ENCODE assay signal across 8 mouse cellular contexts in the genomic region with DNA sequence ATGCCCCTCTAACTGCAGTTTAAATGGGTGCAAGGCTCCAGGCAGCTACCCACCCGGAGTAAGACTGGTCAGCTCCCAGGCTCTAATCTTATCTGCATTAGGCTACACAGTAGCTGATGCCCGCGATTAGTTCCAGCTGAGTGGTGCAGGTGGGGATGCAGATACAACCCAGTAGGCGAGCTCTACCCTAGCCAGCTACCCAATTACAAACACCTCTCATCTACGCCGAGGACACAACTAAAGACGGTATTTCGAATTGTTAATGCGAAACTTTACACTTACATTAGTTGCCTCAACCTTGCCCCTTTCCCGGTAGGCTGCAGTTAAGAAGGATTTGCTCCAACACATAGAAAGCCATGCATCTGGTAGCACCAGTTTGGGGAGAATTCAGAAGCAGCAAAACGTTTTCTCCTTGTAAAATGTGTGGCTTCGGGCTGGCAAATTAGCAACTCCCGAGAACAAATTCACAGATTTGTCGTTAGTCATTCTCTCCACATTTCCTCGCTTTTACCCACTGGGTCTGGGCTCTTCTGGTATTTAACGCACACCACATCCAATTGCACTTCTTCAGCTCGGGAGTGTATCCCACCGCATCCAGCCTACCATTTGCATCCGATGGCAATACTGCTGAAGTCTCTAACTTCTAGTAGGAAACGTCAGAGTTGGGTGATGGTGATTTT. TPM values are rescaled to one million over a fixed set of nuclear protein-coding genes. Genes with fewer than 3 reads are reported as not detected.
DNase-seq lines count a peak whose midpoint lies in the region; ATAC-seq and TF ChIP-seq lines count a peak whose summit lies in the region.

No protein-coding gene starts in this region.

- TF ChIP-seq POLR2A in kidney, adult 2 months (IDR thresholded peaks at IDR 0.05; ENCODE audit: low read depth, low read length): no peak
- TF ChIP-seq POLR2A in olfactory bulb, adult 2 months (IDR thresholded peaks at IDR 0.05; ENCODE audit: insufficient read depth, low read depth, low read length): no peak

- no peaks in the 10 kb centered on the region for H3K27me3 ChIP-seq in kidney, adult 2 months (replicated peaks; ENCODE audit: control insufficient read depth, insufficient read depth, low read length)
- H3K27me3 ChIP-seq in embryonic facial prominence, embryonic 12.5 days: 0 out of 2 replicates have a peak, but pooled peaks cover 3% of the 10 kb centered on the region
- H3K27me3 ChIP-seq in intestine, postnatal 0 days (replicated peaks; ENCODE audit: control insufficient read depth, insufficient read depth, low read length): peaks cover 7% of the 10 kb centered on the region; the same call in 1 of the 2 replicates

- no peaks in the 10 kb centered on the region for H3K9me3 ChIP-seq in embryonic facial prominence, embryonic 12.5 days
- H3K9me3 ChIP-seq in intestine, postnatal 0 days (ENCODE audit: control insufficient read depth): no peaks in the 10 kb centered on the region

- peak overlapping the region; percentile 79 for H3K4me2 ChIP-seq in embryonic facial prominence, embryonic 12.5 days (replicated peaks)
- H3K4me2 ChIP-seq in intestine, postnatal 0 days (replicated peaks; ENCODE audit: low read depth): peak overlapping the region; percentile 70

- under 1% methylated on average over 20 of the region's 20 CpGs for WGBS in kidney, adult 2 months
- under 1% methylated on average over 20 of the region's 20 CpGs for WGBS in embryonic facial prominence, embryonic 12.5 days
- 2% methylated on average over 20 of the region's 20 CpGs for WGBS in intestine, postnatal 0 days
- WGBS in olfactory bulb, adult 2 months: under 1% methylated on average over 20 of the region's 20 CpGs

- peak overlapping the region; percentile 40 for H3K4me3 ChIP-seq in kidney, adult 2 months (ENCODE audit: insufficient read depth, low read depth, low read length)
- peak overlapping the region; percentile 57 for H3K4me3 ChIP-seq in embryonic facial prominence, embryonic 12.5 days
- peak overlapping the region; percentile 46 for H3K4me3 ChIP-seq in intestine, postnatal 0 days (ENCODE audit: low read depth, low read length)
- H3K4me3 ChIP-seq in olfactory bulb, adult 2 months (ENCODE audit: insufficient read depth, low read depth, low read length): peak overlapping the region; percentile 75

- H3K4me1 ChIP-seq in kidney, adult 2 months (ENCODE audit: control insufficient read depth, insufficient read depth, low read length): no peaks in the 10 kb centered on the region
- peaks cover 7% of the 10 kb centered on the region; the same call in 1 of the 2 replicates for H3K4me1 ChIP-seq in embryonic facial prominence, embryonic 12.5 days
- H3K4me1 ChIP-seq in intestine, postnatal 0 days (replicated peaks; ENCODE audit: control insufficient read depth, insufficient read depth, low read length): 0 out of 2 replicates have a peak, but pooled peaks cover 3% of the 10 kb centered on the region
- peaks cover 7% of the 10 kb centered on the region for H3K4me1 ChIP-seq in olfactory bulb, adult 2 months (ENCODE audit: control insufficient read depth, insufficient read depth, low read length)

- no peaks in the 10 kb centered on the region for H3K36me3 ChIP-seq in kidney, adult 2 months (ENCODE audit: control insufficient read depth, insufficient read depth, low read length)
- no peaks in the 10 kb centered on the region for H3K36me3 ChIP-seq in embryonic facial prominence, embryonic 12.5 days
- no peaks in the 10 kb centered on the region for H3K36me3 ChIP-seq in intestine, postnatal 0 days (ENCODE audit: control insufficient read depth, insufficient read depth)

- no peak for DNase-seq in kidney, adult 2 months
- no peak for DNase-seq in kidney, postnatal 10 days
- DNase-seq in R1 (ENCODE audit: low read depth, low spot score): peak; percentile 6
- DNase-seq in thymus, postnatal 25 days: no peak
- no peak for DNase-seq in spleen, postnatal 14 days (ENCODE audit: low spot score in 2 of 2)

- no peak overlapping the region for H3K27ac ChIP-seq in kidney, adult 2 months (ENCODE audit: insufficient read depth, low read depth, low read length)
- H3K27ac ChIP-seq in embryonic facial prominence, embryonic 12.5 days: peak overlapping the region; percentile 67; the same call in 1 of the 2 replicates
- H3K27ac ChIP-seq in intestine, postnatal 0 days (ENCODE audit: low read depth, low read length): no peak overlapping the region
- H3K27ac ChIP-seq in olfactory bulb, adult 2 months (ENCODE audit: insufficient read depth, low read depth, low read length): peak overlapping the region; percentile 62

- no peak for TF ChIP-seq CTCF in kidney, adult 2 months (conservative IDR thresholded peaks at IDR 0.05; ENCODE audit: insufficient read depth, insufficient read length, low read depth, low read length)
- TF ChIP-seq CTCF in intestine, postnatal 0 days (IDR thresholded peaks at IDR 0.05; ENCODE audit: low read depth): no peak
- TF ChIP-seq CTCF in olfactory bulb, adult 2 months (IDR thresholded peaks at IDR 0.05; ENCODE audit: insufficient read depth, low read depth, low read length): no peak

- peak; percentile 23; the same call in 1 of the 2 replicates for ATAC-seq in embryonic facial prominence, embryonic 12.5 days (ENCODE audit: insufficient number of reproducible peaks, insufficient read depth, low FRiP score, low TSS enrichment)
- no peak for ATAC-seq in intestine, postnatal 0 days

- peak overlapping the region; percentile 44 for H3K9ac ChIP-seq in embryonic facial prominence, embryonic 12.5 days
- H3K9ac ChIP-seq in intestine, postnatal 0 days (ENCODE audit: low read depth, low read length): no peak overlapping the region

RNA-seq across cellular contexts. Expression of gene Pcdh9, which starts 0.5 kb away (rescaled TPM):
- 0.30 and 0.73 TPM in 2 replicates for polyA plus RNA-seq in kidney, adult 2 months (2012; rRNA removed)
- 54.6 TPM in 2 replicates for polyA plus RNA-seq in embryonic facial prominence, embryonic 12.5 days (2016; fragmentation: Nextera tagmentation; extraction: Ambion mirVana)
- polyA plus RNA-seq in intestine, postnatal 0 days (2015; fragmentation: Nextera tagmentation; extraction: Ambion mirVana): 3.6 TPM in 2 replicates
- not detected in 2 replicates for polyA plus RNA-seq in olfactory bulb, adult 2 months (2012; ENCODE audit: insufficient read depth, insufficient read length, low replicate concordance, missing spikeins)

Comparison
In these comparisons a context has a peak if more than half of its experiments do, and no peak if none do; other contexts are left out.
1. H3K27ac ChIP-seq: peak in embryonic facial prominence, embryonic 12.5 days (single experiment) and olfactory bulb, adult 2 months (single experiment); none in kidney, adult 2 months (single experiment) and intestine, postnatal 0 days (single experiment).
2. Peak in every context shown above with its lines, with median percentiles within 50 percentile points of each other: H3K4me3 ChIP-seq.